Mouse (Mus musculus): ENCODE measurements around the gene Hpca.

Gene Hpca

GRCm38 (mm10) chr4:129136189-129136578, 14.3 kb upstream of the Hpca start:
- no peak for DNase-seq (ENCODE audit: low spot score in 2 of 2)

GRCm38 (mm10) chr4:129135637-129136036, 13.8 kb upstream of the Hpca start:
- DNase-seq (ENCODE audit: low spot score in 2 of 2): no peak

- no peak for DNase-seq (ENCODE audit: low spot score in 2 of 2)
These were observed 13.2 kb upstream of the Hpca start for GRCm38 (mm10) chr4:129134799-129135585.

- no peak for DNase-seq (ENCODE audit: low spot score in 2 of 2)
These were observed 9.0 kb upstream of the Hpca start for GRCm38 (mm10) chr4:129130755-129131303.

- no peak for DNase-seq (ENCODE audit: low spot score in 2 of 2)
These were observed 8.3 kb upstream of the Hpca start for GRCm38 (mm10) chr4:129130149-129130548.

- DNase-seq (ENCODE audit: low spot score in 2 of 2): no peak
These were observed 7.6 kb upstream of the Hpca start for GRCm38 (mm10) chr4:129129387-129129786.

GRCm38 (mm10) chr4:129128582-129129338, 6.9 kb upstream of the Hpca start:
- DNase-seq (ENCODE audit: low spot score in 2 of 2): no peak

GRCm38 (mm10) chr4:129125736-129126451, 4.1 kb upstream of the Hpca start:
- DNase-seq (ENCODE audit: low spot score in 2 of 2): no peak

- DNase-seq (ENCODE audit: low spot score in 2 of 2): peak; percentile 68 to 77
These were observed 2.9 kb upstream of the Hpca start for GRCm38 (mm10) chr4:129124652-129125146.

- DNase-seq (ENCODE audit: low spot score in 2 of 2): no peak
These were observed 883 bp upstream of the Hpca start for GRCm38 (mm10) chr4:129122719-129123118.

GRCm38 (mm10) chr4:129122107-129122506, 271 bp upstream of the Hpca start:
- DNase-seq (ENCODE audit: low spot score in 2 of 2): no peak

- peak in 1 of 2 experiments; percentile 73 for DNase-seq (ENCODE audit: low spot score in 2 of 2)
These were observed 1.1 kb downstream of the Hpca start for GRCm38 (mm10) chr4:129120520-129121445.

- no peak for DNase-seq (ENCODE audit: low spot score in 2 of 2)
These were observed 2.1 kb downstream of the Hpca start for GRCm38 (mm10) chr4:129119708-129120107.

GRCm38 (mm10) chr4:129117720-129118510, 3.9 kb downstream of the Hpca start:
- no peak for DNase-seq (ENCODE audit: low spot score in 2 of 2)

GRCm38 (mm10) chr4:129116703-129117102, 5.1 kb downstream of the Hpca start:
- DNase-seq (ENCODE audit: low spot score in 2 of 2): no peak

GRCm38 (mm10) chr4:129113083-129113988, 8.5 kb downstream of the Hpca start:
- peak; percentile 84 to 86 for DNase-seq (ENCODE audit: low spot score in 2 of 2)

- DNase-seq (ENCODE audit: low spot score in 2 of 2): no peak
These were observed 9.6 kb downstream of the Hpca start for GRCm38 (mm10) chr4:129112231-129112630.

- no peak for DNase-seq (ENCODE audit: low spot score in 2 of 2)
These were observed 10.5 kb downstream of the Hpca start for GRCm38 (mm10) chr4:129111350-129111749.

- DNase-seq (ENCODE audit: low spot score in 2 of 2): no peak
These were observed 11.0 kb downstream of the Hpca start for GRCm38 (mm10) chr4:129110804-129111203.
